Mouse (Mus musculus) thymus, adult 2 months (tissue): ENCODE results near the gene Emb. TPM values are rescaled to one million over a fixed set of nuclear protein-coding genes. Genes with fewer than 3 reads are reported as not detected.

Experiments
- DNase-seq: peaks from one replicate; pipeline ENCODE4 v3.0.0; 2021
- H3K27ac ChIP-seq: fragments of 200-500 bp; 2 replicates; pipeline ENCODE4 v1.5.1; 2012; ENCODE audit warnings: low read length, control low read depth; ENCODE audit not compliant: control insufficient read depth, insufficient read depth
- H3K27me3 ChIP-seq: fragments of 200-500 bp; 2 replicates; pipeline ENCODE4 v1.6.1; 2012; ENCODE audit warnings: mild to moderate bottlenecking, low read length, moderate library complexity, mixed read lengths; ENCODE audit not compliant: control insufficient read depth, insufficient read depth
- H3K36me3 ChIP-seq: fragments of 200-500 bp; 2 replicates; pipeline ENCODE4 v1.6.1; 2012; ENCODE audit warnings: mild to moderate bottlenecking, low read length, moderate library complexity; ENCODE audit not compliant: control insufficient read depth, insufficient read depth
- H3K4me1 ChIP-seq: fragments of 200-500 bp; replicated peaks from 2 replicates; pipeline ENCODE4 v1.6.1; 2012; ENCODE audit warnings: low read length; ENCODE audit not compliant: control insufficient read depth, insufficient read depth
- H3K4me3 ChIP-seq: fragments of 200-500 bp; 2 replicates; pipeline ENCODE4 v1.5.1; 2012; ENCODE audit warnings: mild to moderate bottlenecking, low read length, control low read depth, moderate library complexity; ENCODE audit not compliant: control insufficient read depth, insufficient read depth
- CTCF ChIP-seq: fragments of 200-500 bp; IDR thresholded peaks from 2 replicates; pipeline ENCODE4 v1.5.1; 2012; ENCODE audit warnings: mild to moderate bottlenecking, control low read depth, low read length, moderate library complexity, borderline replicate concordance; ENCODE audit not compliant: control insufficient read depth, poor library complexity, insufficient read depth; ENCODE audit errors: extremely low read depth
- POLR2A ChIP-seq: fragments of 200-500 bp; IDR thresholded peaks from 2 replicates; pipeline ENCODE4 v1.6.1; 2012; ENCODE audit warnings: mild to moderate bottlenecking, low read length, control low read depth, moderate library complexity; ENCODE audit not compliant: control insufficient read depth, poor library complexity, insufficient read depth; ENCODE audit errors: extremely low read depth
- WGBS: fragments of 180-500 bp; shearing (Covaris S2); methylation state at CpG from one replicate; pipeline ENCODE4 v1.1.7; 2018; 5-methylcytosine and 5-hydroxymethylcytosine counted together
- polyA plus RNA-seq: library from polyadenylated mRNA; depleted of rRNA; stranded (reverse); fragments of >200 nt; gene quantifications from 2 replicates; pipeline ENCODE4 v1.2.3, GENCODE M21; 2012

Gene Emb
- polyA plus RNA-seq, 1 experiment = 63.4 TPM

GRCm38 (mm10) chr13:117206066-117206465, 2.3 kb upstream of the Emb start:
- 91% methylated on average over 8 of the region's 8 CpGs for WGBS
- H3K27me3 ChIP-seq = no peaks in the 10 kb centered on the region

GRCm38 (mm10) chr13:117211386-117211875, 3.1 kb downstream of the Emb start:
- 4% methylated on average over 11 of the region's 11 CpGs for WGBS
- peak; percentile 51 for DNase-seq
- TF ChIP-seq CTCF (no peak), POLR2A (no peak)
- Histone ChIP-seq H3K27ac (peak overlapping the region; percentile 93), H3K27me3 (no peaks in the 10 kb centered on the region), H3K4me1 (peaks cover 38% of the 10 kb centered on the region), H3K36me3 (no peaks in the 10 kb centered on the region), H3K4me3 (no peak overlapping the region)

More at GRCm38 (mm10) chr13:117206066-117206465, 2.3 kb upstream of the Emb start:
- no peak for DNase-seq
- H3K4me3 ChIP-seq = no peak overlapping the region
- no peak for TF ChIP-seq CTCF
- TF ChIP-seq POLR2A = no peak
- H3K27ac ChIP-seq = no peak overlapping the region
- peaks cover 29% of the 10 kb centered on the region for H3K4me1 ChIP-seq
- H3K36me3 ChIP-seq = no peaks in the 10 kb centered on the region

- Histone ChIP-seq H3K4me3 (peak overlapping the region; percentile 41), H3K27ac (peak overlapping the region; percentile 100), H3K36me3 (no peaks in the 10 kb centered on the region), H3K4me1 (peaks cover 47% of the 10 kb centered on the region), H3K27me3 (no peaks in the 10 kb centered on the region)
- WGBS = 32% methylated on average over 10 of the region's 10 CpGs
- no peak for TF ChIP-seq POLR2A
- TF ChIP-seq CTCF = no peak
- no peak for DNase-seq
Observed at GRCm38 (mm10) chr13:117215481-117215880, 7.1 kb downstream of the Emb start.

GRCm38 (mm10) chr13:117216126-117216525, 7.8 kb downstream of the Emb start:
- TF ChIP-seq POLR2A (no peak), CTCF (no peak)
- Histone ChIP-seq H3K27ac (peak overlapping the region; percentile 86), H3K4me1 (peaks cover 45% of the 10 kb centered on the region), H3K27me3 (no peaks in the 10 kb centered on the region), H3K36me3 (no peaks in the 10 kb centered on the region), H3K4me3 (no peak overlapping the region)
- 7% methylated on average over 10 of the region's 10 CpGs for WGBS
- peak; percentile 71 for DNase-seq

GRCm38 (mm10) chr13:117216752-117217363, 8.5 kb downstream of the Emb start:
- Histone ChIP-seq H3K27ac (peak overlapping the region; percentile 91), H3K4me1 (peaks cover 45% of the 10 kb centered on the region), H3K27me3 (no peaks in the 10 kb centered on the region), H3K4me3 (no peak overlapping the region), H3K36me3 (no peaks in the 10 kb centered on the region)
- TF ChIP-seq CTCF (no peak), POLR2A (no peak)
- WGBS = 59% methylated on average over 9 of the region's 9 CpGs
- DNase-seq = no peak

- H3K4me3 ChIP-seq = no peak overlapping the region
- TF ChIP-seq POLR2A (no peak), CTCF (no peak)
- no peaks in the 10 kb centered on the region for H3K36me3 ChIP-seq
- 22% methylated on average over 11 of the region's 11 CpGs for WGBS
- no peaks in the 10 kb centered on the region for H3K27me3 ChIP-seq
- H3K27ac ChIP-seq = peak overlapping the region; percentile 93
- no peak for DNase-seq
- H3K4me1 ChIP-seq = peaks cover 48% of the 10 kb centered on the region
Observed at GRCm38 (mm10) chr13:117217621-117218020, 9.3 kb downstream of the Emb start.
